Mouse (Mus musculus) intestine, postnatal 0 days (tissue): ENCODE measurements around the gene Cyfip2. TPM values are rescaled to one million over a fixed set of nuclear protein-coding genes. Genes with fewer than 3 reads are reported as not detected.

Experiments used
- ATAC-seq: fragments of 200-750 bp; cut with Nextera tagmentation; 2 replicates; pipeline ENCODE4 v1.8.0; 2017; ENCODE audit warnings: mild to moderate bottlenecking, moderate TSS enrichment, moderate library complexity
- H3K27ac ChIP-seq: fragments of 300-500 bp; sonication (generic); 2 replicates; pipeline ENCODE4 v1.5.1; 2014; ENCODE audit warnings: mild to moderate bottlenecking, low read depth, low read length, moderate library complexity
- H3K27me3 ChIP-seq: fragments of 300-500 bp; sonication (generic); replicated peaks from 2 replicates; pipeline ENCODE4 v1.6.1; 2014; ENCODE audit warnings: low read length, mixed read lengths; ENCODE audit not compliant: control insufficient read depth, insufficient read depth
- H3K36me3 ChIP-seq: fragments of 300-500 bp; sonication (generic); 2 replicates; pipeline ENCODE4 v1.6.1; 2014; ENCODE audit warnings: mild to moderate bottlenecking, moderate library complexity; ENCODE audit not compliant: control insufficient read depth, insufficient read depth
- H3K4me1 ChIP-seq: fragments of 300-500 bp; sonication (generic); replicated peaks from 2 replicates; pipeline ENCODE4 v1.6.1; 2014; ENCODE audit warnings: antibody characterized with exemption, low read length, mixed read lengths; ENCODE audit not compliant: control insufficient read depth, insufficient read depth
- H3K4me2 ChIP-seq: fragments of 300-500 bp; sonication (generic); replicated peaks from 2 replicates; pipeline ENCODE4 v1.6.1; 2014; ENCODE audit warnings: low read depth, mild to moderate bottlenecking, moderate library complexity
- H3K4me3 ChIP-seq: fragments of 300-500 bp; sonication (generic); 2 replicates; pipeline ENCODE4 v1.5.1; 2014; ENCODE audit warnings: low read depth, low read length
- H3K9ac ChIP-seq: fragments of 300-500 bp; sonication (generic); 2 replicates; pipeline ENCODE4 v1.6.1; 2014; ENCODE audit warnings: mild to moderate bottlenecking, low read depth, low read length
- H3K9me3 ChIP-seq: fragments of 300-500 bp; sonication (generic); 2 replicates; pipeline ENCODE4 v1.6.1; 2016; ENCODE audit warnings: mixed run types; ENCODE audit not compliant: control insufficient read depth
- CTCF ChIP-seq: sonication (generic); IDR thresholded peaks from 2 replicates; pipeline ENCODE4 v1.5.1; 2016; ENCODE audit warnings: low read depth, mild to moderate bottlenecking, control low read depth, antibody characterized with exemption, moderate library complexity
- WGBS: fragments of 180-500 bp; shearing (Covaris S2); extraction: QIAGEN DNeasy Blood & Tissue Kit; methylation state at CpG from one replicate; pipeline ENCODE4 v1.1.7; 2014; 5-methylcytosine and 5-hydroxymethylcytosine counted together
- polyA plus RNA-seq: library from polyadenylated mRNA; unstranded; fragments of >200 nt; fragmentation: Nextera tagmentation; extraction: Ambion mirVana; gene quantifications from 2 replicates; pipeline ENCODE4 v1.2.1, GENCODE M21; 2015

Gene Cyfip2
- polyA plus RNA-seq, 1 experiment from 2014 or later = 2.0 TPM

- WGBS = 68% methylated on average over 10 of the region's 10 CpGs
- no peak for TF ChIP-seq CTCF
- ATAC-seq = no peak
- Histone ChIP-seq H3K4me1 (no peaks in the 10 kb centered on the region), H3K36me3 (no peaks in the 10 kb centered on the region), H3K9me3 (no peaks in the 10 kb centered on the region), H3K27ac (no peak overlapping the region), H3K4me2 (no peak overlapping the region), H3K4me3 (no peak overlapping the region), H3K27me3 (no peaks in the 10 kb centered on the region), H3K9ac (no peak overlapping the region)
Observed at GRCm38 (mm10) chr11:46304093-46304492, 8.6 kb downstream of the Cyfip2 start.

GRCm38 (mm10) chr11:46302471-46302870, 10.2 kb downstream of the Cyfip2 start:
- 68% methylated on average over 9 of the region's 9 CpGs for WGBS
- no peaks in the 10 kb centered on the region for H3K4me1 ChIP-seq
- no peaks in the 10 kb centered on the region for H3K9me3 ChIP-seq
- H3K27ac ChIP-seq = no peak overlapping the region
- H3K36me3 ChIP-seq = no peaks in the 10 kb centered on the region
- H3K4me3 ChIP-seq = no peak overlapping the region
- no peaks in the 10 kb centered on the region for H3K27me3 ChIP-seq
- H3K9ac ChIP-seq = no peak overlapping the region
- no peak for ATAC-seq
- TF ChIP-seq CTCF = no peak
- H3K4me2 ChIP-seq = no peak overlapping the region

GRCm38 (mm10) chr11:46301579-46302248, 10.9 kb downstream of the Cyfip2 start:
- 90% methylated on average over 23 of the region's 23 CpGs for WGBS
- Histone ChIP-seq H3K9ac (no peak overlapping the region), H3K4me3 (no peak overlapping the region), H3K9me3 (no peaks in the 10 kb centered on the region), H3K4me1 (no peaks in the 10 kb centered on the region), H3K4me2 (no peak overlapping the region), H3K36me3 (no peaks in the 10 kb centered on the region), H3K27me3 (no peaks in the 10 kb centered on the region), H3K27ac (no peak overlapping the region)
- no peak for TF ChIP-seq CTCF
- no peak for ATAC-seq

GRCm38 (mm10) chr11:46299901-46300300, 12.8 kb downstream of the Cyfip2 start:
- Histone ChIP-seq H3K9ac (no peak overlapping the region), H3K4me1 (no peaks in the 10 kb centered on the region), H3K27ac (no peak overlapping the region), H3K36me3 (no peaks in the 10 kb centered on the region), H3K4me2 (no peak overlapping the region), H3K4me3 (no peak overlapping the region), H3K27me3 (no peaks in the 10 kb centered on the region), H3K9me3 (no peaks in the 10 kb centered on the region)
- ATAC-seq = no peak
- WGBS = 57% methylated on average over 6 of the region's 6 CpGs
- TF ChIP-seq CTCF = no peak

- Histone ChIP-seq H3K4me3 (no peak overlapping the region), H3K9me3 (no peaks in the 10 kb centered on the region), H3K9ac (no peak overlapping the region), H3K4me2 (no peak overlapping the region), H3K27ac (no peak overlapping the region), H3K27me3 (no peaks in the 10 kb centered on the region), H3K36me3 (no peaks in the 10 kb centered on the region), H3K4me1 (no peaks in the 10 kb centered on the region)
- ATAC-seq = no peak
- no peak for TF ChIP-seq CTCF
- WGBS = 58% methylated on average over 13 of the region's 13 CpGs
Observed at GRCm38 (mm10) chr11:46298889-46299785, 13.5 kb downstream of the Cyfip2 start.

GRCm38 (mm10) chr11:46294390-46294789, 18.3 kb downstream of the Cyfip2 start:
- Histone ChIP-seq H3K4me3 (no peak overlapping the region), H3K4me2 (no peak overlapping the region), H3K27me3 (no peaks in the 10 kb centered on the region), H3K4me1 (no peaks in the 10 kb centered on the region), H3K36me3 (no peaks in the 10 kb centered on the region), H3K9me3 (no peaks in the 10 kb centered on the region), H3K27ac (no peak overlapping the region), H3K9ac (no peak overlapping the region)
- no peak for TF ChIP-seq CTCF
- 85% methylated on average over 11 of the region's 11 CpGs for WGBS
- ATAC-seq = no peak
